ENCODE assay signal across 19 mouse cellular contexts in genomic region chr6:128061342-128061741, GRCm38 (mm10).
DNase-seq lines count a peak whose midpoint lies in the region; TF ChIP-seq lines count a peak whose summit lies in the region.
"Had no signal": no experiment of that assay in that cellular context is flagged by ENCODE, and none has a peak within 500 bp of the region (broad histone marks: within the 10 kb centered on the region; RNA-seq: fewer than 3 reads in every experiment).

No protein-coding gene starts in this region.

- H3K27me3 ChIP-seq in cerebellum, adult 2 months (ENCODE audit: control insufficient read depth, insufficient read depth, low read length) = no peaks in the 10 kb centered on the region
- no peaks in the 10 kb centered on the region for H3K27me3 ChIP-seq in heart, embryonic 10.5 days (ENCODE audit: insufficient read depth, poor library complexity, severe bottlenecking)
- H3K27me3 ChIP-seq: embryonic facial prominence, embryonic 12.5 days; forebrain, embryonic 13.5 days; forebrain, embryonic 15.5 days; Patski had no signal

- TF ChIP-seq CTCF in cerebellum, adult 2 months (IDR thresholded peaks at IDR 0.05; ENCODE audit: borderline replicate concordance, insufficient read depth, low read depth, low read length) = no peak

- no peak overlapping the region for H3K4me3 ChIP-seq in cerebellum, adult 2 months (replicated peaks; ENCODE audit: insufficient read depth, low read depth, low read length)
- no peak overlapping the region for H3K4me3 ChIP-seq in heart, embryonic 10.5 days
- H3K4me3 ChIP-seq: embryonic facial prominence, embryonic 10.5 days; embryonic facial prominence, embryonic 12.5 days; forebrain, embryonic 13.5 days; forebrain, embryonic 15.5 days had no signal

- peak; percentile 30 for DNase-seq in cerebellum, adult 11 months
- DNase-seq in cerebellum, adult 2 months = no peak
- DNase-seq in cerebellum, adult 9-11 months = peak; percentile 56
- no peak for DNase-seq in cerebellum, postnatal 4 days (ENCODE audit: low spot score in 2 of 2)
- DNase-seq in heart, embryonic 10.5 days (ENCODE audit: low spot score) = no peak
- DNase-seq in heart, postnatal 14 days = no peak
- DNase-seq: adrenal gland, adult 8-10 months; adrenal gland, postnatal 14 days; adrenal gland, postnatal 36 days; B cell, adult 2 months; cerebellum, adult 9-10 months; cerebellum, postnatal 36 days; forebrain, postnatal 0 days had no signal

- no peak overlapping the region for H3K27ac ChIP-seq in cerebellum, adult 2 months (ENCODE audit: insufficient read depth, low read length)
- 0 out of 2 replicates have a peak overlapping the region, but pooled peaks have one; percentile 9 for H3K27ac ChIP-seq in heart, embryonic 10.5 days
- H3K27ac ChIP-seq: embryonic facial prominence, embryonic 10.5 days; embryonic facial prominence, embryonic 12.5 days; forebrain, embryonic 13.5 days; forebrain, embryonic 15.5 days had no signal

- WGBS in cerebellum, adult 2 months = 96% methylated on average over 5 of the region's 5 CpGs
- 64% methylated on average over 5 of the region's 5 CpGs for WGBS in heart, embryonic 10.5 days

- H3K36me3 ChIP-seq in heart, embryonic 10.5 days = peaks cover 18% of the 10 kb centered on the region
- H3K36me3 ChIP-seq: forebrain, embryonic 15.5 days; G1E had no signal

- intact Hi-C loops in heart, postnatal 14 days (cut with DNase I) = no loop called here

- H3K9me3 ChIP-seq in heart, embryonic 10.5 days = no peaks in the 10 kb centered on the region
- H3K9me3 ChIP-seq: embryonic facial prominence, embryonic 10.5 days; embryonic facial prominence, embryonic 12.5 days; forebrain, embryonic 13.5 days; forebrain, embryonic 15.5 days had no signal

- no peak for TF ChIP-seq POLR2A in cerebellum, adult 2 months (IDR thresholded peaks at IDR 0.05; ENCODE audit: borderline replicate concordance, insufficient read depth, low read length)

- H3K4me1 ChIP-seq in cerebellum, adult 2 months (ENCODE audit: control insufficient read depth, insufficient read depth, low read length) = peaks cover 61% of the 10 kb centered on the region
- H3K4me1 ChIP-seq in heart, embryonic 10.5 days = peaks cover 63% of the 10 kb centered on the region

Comparison
In these comparisons a context has a peak if more than half of its experiments do, and no peak if none do; other contexts are left out.
1. DNase-seq: peak in cerebellum, adult 11 months (single experiment) and cerebellum, adult 9-11 months (single experiment); none in cerebellum, adult 2 months (0 of 2), cerebellum, postnatal 4 days (0 of 2), heart, embryonic 10.5 days (single experiment) and heart, postnatal 14 days (0 of 2).